Mouse (Mus musculus): Measurements from ENCODE around the gene Nhp2.

Gene Nhp2

DNA sequence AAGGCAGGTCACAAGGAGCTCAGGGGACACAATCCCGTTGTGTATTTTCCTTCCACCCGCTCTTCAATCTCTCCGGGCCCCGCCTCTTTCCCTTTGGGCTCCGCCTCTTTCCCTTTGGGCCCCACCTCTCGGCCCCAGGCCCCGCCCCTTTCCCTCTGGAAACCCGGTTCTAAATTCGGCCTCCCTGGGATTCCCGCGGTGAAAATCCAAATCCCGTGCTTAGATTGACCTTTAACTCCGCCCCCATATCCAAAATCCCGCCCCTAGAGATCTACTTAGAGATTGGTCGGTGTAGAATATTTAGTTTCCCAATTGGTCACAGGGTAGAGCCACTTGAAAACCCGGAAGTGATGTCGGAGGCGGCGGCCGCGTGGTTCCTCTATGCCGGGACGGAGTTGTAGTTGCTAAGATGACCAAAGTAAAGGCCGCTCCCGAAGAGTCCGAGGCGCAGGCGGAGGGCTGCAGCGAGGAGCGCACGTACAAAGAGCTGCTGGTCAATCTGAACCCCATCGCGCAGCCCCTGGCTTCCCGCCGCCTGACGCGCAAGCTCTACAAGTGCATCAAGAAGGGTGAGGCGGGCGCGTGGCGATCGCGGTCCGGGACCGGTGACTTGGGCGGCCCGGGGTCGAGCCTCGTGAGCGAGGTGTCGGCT lies at the start of gene Nhp2:
Nhp2 (plus strand) TSS at position 327 of the 652 bp plus-strand sequence.
- DNase-seq (ENCODE audit: low read depth, low spot score) = peak; percentile 99

DNA sequence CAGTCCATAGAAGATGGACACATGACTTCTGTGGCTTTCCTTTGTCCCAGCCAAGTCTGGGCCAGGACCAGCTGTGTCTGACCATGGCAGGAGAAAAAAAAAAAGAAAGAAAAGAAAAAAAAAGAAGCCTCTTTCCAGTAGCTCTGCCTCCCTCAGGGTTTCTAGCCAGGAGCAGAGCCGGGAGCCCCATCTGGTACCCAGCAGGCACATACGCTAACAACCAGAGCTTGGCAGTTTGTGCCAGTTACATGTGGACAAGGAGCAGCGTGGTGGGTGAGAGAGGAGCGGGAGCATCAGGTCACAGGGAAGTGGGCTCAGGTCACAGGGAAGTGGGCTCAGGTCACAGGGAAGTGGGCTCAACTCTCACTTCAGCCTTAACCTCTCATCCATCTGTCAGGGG lies 43.1 kb upstream of the Nhp2 start:
- DNase-seq (ENCODE audit: low read depth, low spot score) = no peak

DNA sequence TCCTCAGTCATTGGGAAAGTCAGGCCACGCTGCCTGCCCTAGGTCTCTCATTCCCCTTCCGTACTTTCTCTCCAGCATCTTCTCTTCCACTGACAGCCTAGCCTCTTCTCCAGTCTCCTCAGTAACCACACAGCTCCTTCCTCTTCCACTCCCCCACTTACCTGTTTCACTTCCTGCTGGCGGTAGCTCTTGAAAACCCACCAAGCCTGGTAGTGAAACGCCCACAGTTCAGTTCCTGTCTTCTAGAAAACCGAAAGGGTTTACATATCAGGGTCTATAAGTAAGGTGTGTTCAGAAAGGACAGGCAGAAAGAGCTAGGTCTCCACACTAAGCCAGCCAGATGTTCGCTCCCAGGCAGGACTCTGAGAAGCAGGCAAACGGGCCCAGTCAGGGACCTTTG lies 41.9 kb upstream of the Nhp2 start:
- no peak for DNase-seq (ENCODE audit: low read depth, low spot score)

DNA sequence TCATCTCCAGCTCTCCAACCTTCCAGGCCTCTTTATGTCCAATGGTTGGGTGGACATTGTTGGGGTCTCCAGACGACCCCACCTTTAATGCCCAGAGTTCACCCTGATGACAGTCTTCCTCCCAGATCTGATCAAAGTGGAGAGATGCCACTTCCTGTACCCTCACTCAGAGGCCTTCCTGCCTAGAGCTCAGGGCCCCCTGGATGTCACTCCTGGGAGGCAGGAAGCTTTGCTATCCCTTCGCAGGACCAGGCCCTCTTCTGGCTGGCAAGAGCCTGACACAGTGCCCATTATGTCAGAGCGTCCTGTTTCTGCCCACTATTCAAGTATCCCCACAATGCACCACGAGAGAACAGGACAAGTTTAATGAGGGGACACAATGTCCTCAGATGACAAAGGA lies 40.5 kb upstream of the Nhp2 start:
- no peak for DNase-seq (ENCODE audit: low read depth, low spot score)

DNA sequence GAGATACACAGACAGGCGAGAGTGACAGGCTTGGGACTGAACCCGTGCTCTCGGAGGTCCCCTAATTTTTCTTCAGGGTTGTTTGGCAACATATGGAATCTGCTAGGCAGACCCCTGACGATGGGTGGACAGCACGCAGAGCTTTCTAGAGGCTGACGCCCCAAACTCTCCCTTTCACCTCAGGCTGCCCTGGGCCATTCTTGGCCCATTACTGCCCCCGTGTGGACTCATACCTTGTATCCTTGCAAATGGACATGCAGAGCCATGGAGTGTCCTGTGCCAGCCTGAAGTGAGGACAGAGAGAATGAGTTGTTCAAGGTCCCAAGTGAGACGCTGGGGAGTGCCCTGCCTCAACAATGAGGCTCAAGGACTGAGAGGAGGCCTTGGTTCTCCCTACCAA lies 36.8 kb upstream of the Nhp2 start:
- DNase-seq (ENCODE audit: low read depth, low spot score) = no peak

DNA sequence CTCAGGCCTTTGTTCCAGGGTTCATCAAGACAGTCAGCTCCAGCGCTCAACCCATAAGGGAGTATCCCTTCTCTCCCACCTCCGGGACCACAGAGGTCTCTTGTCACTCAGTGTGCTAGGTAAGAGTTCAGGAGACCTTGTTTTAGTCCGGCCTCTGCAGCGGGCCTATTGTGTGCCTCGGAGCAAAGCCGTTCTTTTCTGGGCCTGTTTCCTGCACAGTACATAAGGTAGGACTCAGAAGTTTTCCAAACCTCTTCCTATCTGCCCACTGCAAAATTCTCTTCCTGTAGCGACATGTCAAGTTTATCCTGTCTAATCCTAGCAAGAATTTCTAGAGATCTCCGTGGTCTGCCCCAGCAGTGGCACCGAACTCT lies 35.5 kb upstream of the Nhp2 start:
- DNase-seq (ENCODE audit: low read depth, low spot score) = no peak

DNA sequence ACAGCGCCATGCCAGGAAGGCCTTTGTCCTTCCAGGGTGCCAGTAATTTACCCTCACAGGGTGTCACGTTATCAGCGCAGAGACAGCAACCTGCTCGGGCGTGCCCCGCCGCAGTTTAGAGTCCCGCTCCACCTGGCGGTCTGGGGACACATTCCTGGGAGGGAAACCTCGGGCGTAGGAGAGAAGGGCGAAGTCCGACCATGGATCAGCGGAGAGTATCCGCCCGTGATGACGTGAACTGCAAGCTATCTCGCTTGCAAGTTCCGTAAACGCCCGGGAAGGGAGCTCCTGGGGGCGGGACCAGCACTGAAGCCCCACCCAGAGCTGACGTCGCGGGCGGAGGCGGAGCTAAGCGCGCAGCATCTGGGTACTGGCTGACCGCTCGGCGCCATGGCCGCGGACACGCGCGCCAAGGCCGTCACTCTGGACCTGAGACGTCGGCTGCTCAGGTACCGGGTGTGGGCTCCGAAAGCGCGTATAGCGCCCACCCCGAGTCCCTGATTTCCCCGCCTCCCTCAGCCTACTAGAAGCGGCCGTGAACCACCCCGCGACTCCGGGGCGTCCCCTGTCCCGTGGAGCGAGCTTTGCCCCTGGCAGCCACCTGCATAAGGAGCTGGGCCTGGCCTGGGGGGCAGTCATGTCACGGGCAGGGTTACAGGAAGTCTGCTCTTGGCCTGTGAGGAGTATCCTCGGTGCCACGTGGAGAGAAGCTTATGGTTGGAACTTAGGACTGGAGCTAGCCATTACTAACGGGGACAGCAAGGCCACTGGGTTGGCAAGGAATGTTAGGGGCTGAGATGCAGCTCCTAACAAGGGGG lies 34.9 kb upstream of the Nhp2 start, which contains the start of gene Phykpl:
Phykpl (plus strand) TSS at position 327 of the 818 bp plus-strand sequence.
- DNase-seq (ENCODE audit: low read depth, low spot score) = peak; percentile 92

DNA sequence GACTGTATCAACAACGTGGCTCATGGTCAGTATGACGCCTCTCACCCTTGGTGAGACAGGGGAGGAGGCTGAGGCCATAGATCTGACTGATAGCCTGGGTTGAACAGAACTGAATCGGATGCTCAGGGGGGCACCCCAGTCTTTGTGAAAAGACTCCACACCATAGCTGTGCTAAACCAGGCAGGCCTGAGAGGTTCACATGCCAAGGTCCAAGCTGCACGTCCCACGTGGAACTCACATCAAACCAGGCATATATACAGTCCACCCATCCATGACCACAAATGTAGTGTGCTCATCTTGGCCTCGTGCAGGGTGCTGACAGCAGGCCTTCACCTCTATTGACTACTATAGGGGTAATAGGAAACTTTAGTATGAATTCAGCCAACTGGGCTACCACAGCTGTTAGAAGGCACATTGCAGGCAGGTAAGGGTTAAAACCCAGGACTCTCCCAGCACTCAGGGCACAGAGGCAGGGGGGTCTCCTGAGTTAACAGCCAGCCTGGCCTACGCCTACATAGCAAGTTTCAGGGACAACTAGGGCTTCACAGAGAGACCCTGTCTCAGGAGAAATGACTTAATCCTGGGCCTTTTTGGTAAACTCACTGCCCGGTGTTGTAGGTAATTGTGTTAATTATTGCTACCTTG lies 33.8 kb upstream of the Nhp2 start:
- DNase-seq (ENCODE audit: low read depth, low spot score) = no peak

DNA sequence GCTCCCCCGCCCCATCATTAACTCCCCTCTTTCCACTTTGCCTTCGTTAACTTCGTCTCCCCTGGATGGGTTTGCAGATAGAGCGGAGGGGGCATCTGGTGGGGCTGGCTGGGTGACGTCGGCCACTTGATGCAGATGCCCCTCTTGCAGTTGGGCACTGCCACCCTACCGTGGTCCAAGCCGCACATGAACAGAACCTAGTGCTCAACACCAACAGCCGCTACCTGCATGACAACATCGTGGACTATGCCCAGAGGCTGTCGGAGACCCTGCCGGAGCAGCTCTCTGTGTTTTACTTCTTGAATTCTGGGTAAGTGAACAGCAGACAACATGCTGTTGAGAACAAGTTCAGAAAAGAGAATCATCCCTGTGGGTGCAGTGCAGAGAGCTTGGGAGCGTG lies 33.1 kb upstream of the Nhp2 start:
- no peak for DNase-seq (ENCODE audit: low read depth, low spot score)

DNA sequence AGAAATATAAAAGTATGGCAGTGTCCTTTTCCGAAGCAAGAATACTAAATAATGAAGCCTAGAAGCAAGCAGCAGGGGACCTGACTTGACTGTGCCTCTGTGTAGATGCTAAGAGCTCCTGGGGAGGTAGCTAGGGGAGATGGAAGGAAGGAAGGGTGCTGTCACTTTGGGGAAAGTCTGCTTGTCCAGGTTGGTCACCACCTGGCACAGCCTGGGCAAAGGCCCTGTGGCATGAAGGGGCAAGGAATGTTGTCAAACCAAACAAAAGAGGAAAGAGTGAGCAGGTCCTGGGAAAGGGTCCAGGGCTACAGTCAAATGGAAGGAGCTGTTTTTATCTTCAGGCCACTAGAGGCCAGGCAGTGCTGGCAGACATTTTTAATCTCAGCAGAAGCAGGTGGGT lies 32.5 kb upstream of the Nhp2 start:
- no peak for DNase-seq (ENCODE audit: low read depth, low spot score)

DNA sequence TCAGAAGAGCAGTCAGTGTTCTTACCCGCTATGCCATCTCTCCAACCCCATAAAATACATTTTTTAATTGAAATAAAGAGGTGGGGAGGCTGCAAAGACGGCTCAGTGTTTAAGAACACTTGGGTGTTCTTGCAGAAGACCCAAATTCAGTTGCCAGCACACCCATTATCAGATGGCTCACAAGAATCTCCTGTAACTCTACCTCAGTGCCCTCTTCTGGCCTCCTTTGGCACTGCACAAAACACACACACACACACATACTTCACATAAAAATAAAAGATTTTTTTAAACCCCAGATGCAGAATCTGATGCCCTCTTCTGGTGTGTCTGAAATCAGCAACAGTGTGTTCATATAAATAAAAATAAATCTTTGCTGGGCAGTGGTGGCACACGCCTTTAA lies 30.7 kb upstream of the Nhp2 start:
- no peak for DNase-seq (ENCODE audit: low read depth, low spot score)

DNA sequence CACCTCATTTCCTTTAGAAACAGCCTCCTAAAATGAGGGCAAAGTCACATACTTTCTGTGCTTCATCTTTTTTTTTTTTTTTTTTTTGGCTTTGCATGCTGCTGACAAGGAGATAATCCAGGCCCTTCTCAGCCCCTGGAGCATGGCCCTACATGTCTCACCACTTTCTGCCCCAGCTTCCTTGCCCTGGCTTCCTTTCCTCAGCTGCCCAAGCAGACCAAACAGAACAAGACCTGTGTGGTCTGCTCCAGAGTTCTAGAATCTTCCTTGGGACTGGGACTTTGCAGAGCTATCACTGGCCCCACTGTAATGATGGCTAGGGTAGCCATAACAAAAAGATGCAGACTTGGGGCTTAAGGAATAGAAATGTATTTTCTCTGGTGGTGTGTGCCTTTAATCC lies 29.5 kb upstream of the Nhp2 start:
- DNase-seq (ENCODE audit: low read depth, low spot score) = no peak

DNA sequence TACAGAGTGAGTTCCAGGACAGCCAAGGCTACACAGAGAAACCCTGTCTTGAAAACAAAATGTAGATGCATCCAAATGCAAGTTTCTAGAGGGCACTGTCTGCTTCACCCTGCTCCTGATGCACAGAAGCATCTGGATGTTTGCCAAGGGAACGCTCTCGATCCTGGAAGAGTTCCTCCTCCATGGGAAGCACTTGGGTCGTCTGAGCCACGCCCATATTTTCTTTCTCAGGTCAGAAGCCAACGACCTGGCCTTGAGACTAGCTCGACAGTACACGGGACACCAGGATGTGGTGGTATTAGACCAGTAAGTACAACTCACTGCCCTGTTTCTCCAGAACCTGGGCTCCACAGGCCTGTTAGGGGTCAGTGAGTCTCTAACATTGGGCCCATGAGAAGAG lies 28.4 kb upstream of the Nhp2 start:
- no peak for DNase-seq (ENCODE audit: low read depth, low spot score)

DNA sequence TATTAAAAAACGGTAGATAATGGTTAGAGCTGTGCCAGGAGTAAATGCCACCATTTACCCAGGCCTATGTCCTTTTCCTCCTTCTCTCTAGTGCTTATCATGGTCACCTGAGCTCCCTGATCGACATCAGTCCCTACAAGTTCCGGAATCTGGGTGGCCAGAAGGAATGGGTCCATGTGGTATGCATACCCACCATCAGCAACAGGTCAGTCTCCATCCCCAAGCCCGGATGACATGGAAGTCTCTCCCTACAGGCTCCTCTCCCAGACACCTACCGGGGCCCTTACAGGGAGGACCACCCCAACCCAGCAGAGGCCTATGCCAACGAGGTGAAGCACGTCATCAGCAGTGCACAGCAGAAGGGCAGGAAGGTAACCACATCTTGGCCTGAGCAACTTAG lies 27.6 kb upstream of the Nhp2 start:
- DNase-seq (ENCODE audit: low read depth, low spot score) = no peak

DNA sequence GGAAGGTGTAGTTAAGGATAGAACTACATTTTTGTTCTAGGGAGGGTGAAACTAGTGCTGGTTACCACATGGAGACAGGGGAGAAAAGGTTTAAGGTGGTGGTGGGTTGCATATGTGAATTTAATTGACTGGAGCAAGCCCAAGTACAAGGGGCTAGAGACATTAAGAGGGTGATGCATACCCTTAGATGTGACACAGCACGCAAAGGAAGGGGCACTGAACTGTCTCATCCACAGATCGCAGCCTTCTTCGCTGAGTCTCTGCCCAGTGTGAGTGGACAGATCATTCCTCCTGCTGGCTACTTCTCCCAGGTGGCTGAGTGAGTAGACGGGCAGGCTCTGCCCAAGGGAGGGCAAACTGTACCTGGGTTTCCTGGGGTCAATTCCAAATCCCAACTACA lies 26.2 kb upstream of the Nhp2 start:
- no peak for DNase-seq (ENCODE audit: low read depth, low spot score)

DNA sequence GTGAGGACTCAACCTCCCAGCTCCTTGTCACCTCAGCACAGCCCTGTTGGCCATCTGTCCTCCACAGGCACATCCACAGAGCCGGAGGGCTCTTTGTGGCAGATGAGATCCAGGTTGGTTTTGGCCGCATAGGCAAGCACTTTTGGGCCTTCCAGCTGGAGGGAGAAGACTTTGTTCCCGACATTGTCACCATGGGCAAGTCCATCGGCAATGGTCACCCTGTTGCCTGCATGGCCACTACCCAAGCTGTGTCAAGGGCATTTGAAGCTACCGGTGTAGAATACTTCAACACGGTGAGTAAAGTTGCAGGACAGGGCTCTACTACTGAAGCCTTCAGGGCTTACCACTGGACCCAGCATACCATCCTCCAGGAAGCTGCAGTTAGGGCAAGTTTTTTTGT lies 25.7 kb upstream of the Nhp2 start:
- DNase-seq (ENCODE audit: low read depth, low spot score) = no peak

DNA sequence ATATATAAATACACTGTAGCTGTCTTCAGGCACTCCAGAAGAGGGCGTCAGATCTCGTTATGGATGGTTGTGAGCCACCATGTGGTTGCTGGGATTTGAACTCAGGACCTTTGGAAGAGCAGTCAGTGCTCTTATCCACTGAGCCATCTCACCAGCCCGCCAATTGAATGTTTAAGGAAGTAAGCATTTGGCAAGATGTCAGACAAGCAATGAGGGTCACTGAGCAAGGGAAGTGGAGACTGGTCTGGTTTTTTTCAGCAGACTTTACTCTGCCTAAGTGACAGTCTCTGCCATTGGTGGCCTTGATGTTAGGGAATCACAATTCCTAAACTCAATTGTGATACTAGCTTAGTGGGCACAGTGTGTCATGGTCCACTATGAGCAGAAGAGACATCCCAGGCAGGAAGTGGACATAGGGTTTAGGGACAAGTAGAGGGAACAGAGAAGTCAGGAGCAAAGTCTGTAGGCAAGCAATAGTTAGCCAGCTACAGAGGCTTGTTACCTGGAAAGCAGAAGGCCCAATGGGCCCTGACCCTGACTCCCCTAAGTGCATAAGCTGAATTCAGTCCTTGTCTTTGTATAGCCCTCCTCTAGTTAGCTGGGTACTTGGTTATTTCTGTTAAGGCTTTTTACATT lies 24.7 kb upstream of the Nhp2 start:
- no peak for DNase-seq (ENCODE audit: low read depth, low spot score)

DNA sequence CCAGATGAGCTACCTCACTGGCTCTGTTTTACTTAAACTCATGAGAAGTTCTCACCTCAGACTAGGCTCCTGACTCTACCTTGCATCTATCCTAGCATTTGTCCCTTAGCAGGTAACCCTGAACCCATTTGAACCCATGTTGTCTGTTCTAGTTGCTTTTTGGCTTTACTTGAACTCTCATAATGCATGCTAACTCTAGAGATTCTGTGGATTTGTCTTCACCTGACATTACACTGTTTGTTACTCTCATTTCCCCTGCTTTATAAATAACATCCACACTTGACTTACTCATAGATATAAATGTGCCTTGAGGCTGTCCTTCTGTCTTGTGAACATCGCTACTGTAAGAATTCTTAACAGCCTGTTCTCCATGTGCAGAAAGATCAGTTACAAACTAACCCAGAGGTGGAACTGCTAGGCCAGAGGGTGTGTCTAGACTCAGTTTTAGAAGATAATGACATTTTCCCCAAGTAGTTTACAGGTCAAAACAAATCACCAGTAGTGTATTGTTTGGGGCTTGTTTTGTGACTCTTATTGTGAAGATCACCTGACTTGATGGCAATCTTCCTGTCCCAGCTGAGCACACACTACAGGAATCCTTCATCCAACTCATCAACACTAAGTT lies 24.0 kb upstream of the Nhp2 start:
- DNase-seq (ENCODE audit: low read depth, low spot score) = no peak

DNA sequence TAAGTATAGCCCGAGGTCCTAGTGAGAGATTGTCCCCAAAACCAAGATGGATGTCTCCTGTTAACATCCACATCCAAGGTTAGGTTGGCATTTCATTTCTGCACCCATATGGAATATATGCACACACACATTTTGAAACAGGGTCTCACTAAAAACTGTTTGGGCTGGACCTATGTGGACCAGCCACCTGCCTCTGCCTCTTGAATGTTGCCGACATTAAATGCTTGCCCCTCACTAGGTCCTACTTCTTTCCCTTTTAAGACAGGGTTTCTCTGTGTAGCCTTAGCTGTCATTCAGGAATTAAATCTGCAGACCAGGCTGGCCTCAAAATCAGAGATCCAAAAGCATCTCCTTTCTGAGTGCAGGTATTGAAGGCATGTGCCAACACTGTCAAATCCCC lies 22.0 kb upstream of the Nhp2 start:
- no peak for DNase-seq (ENCODE audit: low read depth, low spot score)

DNA sequence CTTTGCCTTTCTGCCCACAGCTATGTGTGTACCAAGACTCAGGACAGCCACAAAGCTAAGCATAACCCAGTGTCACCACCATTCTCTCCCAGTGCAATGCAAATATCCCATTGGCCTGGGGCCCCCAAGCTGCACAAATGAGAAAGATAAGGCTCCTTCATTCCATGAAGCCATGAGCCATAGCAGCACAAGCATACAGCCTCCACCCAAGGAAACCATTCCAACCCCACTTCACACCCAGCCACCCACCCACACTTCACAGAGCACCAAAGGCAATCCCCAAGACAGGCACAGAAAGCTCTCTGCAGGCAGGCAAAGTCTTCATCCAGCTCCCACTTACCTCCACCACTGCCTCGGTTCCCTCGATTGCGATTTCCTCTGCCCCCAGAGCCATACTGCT lies 17.3 kb upstream of the Nhp2 start:
- DNase-seq (ENCODE audit: low read depth, low spot score) = no peak

DNA sequence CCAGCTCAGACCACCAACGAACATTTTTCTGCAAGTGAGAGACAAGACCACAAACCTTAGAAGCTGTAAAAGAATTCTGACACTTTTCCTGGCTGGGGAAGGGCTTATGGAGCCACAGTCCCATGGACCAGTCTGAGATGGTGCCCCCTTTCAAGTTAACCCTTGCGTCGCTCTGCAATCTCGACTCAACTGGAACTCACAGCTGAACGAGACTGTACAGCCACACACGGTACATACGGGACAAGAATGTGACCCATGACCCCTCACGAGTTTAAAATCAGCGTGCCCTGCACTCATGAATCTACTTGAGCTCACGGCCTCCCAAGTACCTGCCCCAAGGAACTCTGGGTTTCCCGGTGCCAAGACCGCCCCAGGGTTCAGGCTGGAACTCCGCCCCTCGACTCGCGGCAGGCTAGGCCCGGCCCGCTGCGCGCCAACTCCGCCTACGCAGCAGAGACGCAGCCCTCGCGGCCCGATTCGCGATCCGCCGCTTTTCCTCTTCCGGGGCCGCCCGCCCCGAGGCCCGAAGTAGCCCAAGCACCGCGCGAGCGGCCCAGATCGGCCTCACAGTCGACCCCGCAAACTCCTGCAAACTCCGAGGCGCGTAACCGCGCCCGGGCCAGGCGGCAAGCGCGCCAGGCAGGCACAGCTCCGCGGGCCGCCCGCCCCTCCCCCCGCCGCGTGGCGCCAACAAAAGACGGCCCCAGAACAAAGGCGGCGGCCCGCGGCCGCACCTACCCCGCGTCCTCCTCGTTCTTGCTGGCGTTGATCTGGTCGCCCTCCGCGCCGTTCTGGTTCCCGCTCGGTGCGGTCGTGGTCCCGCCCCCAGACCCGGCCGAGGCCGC lies 13.7 kb upstream of the Nhp2 start:
- peak; percentile 61 for DNase-seq (ENCODE audit: low read depth, low spot score)
